Mouse (Mus musculus): Measurements from ENCODE around the gene Rpusd4. TPM values are rescaled to one million over a fixed set of nuclear protein-coding genes. Genes with fewer than 3 reads are reported as not detected.
A peak's percentile ranks its signal among the peaks of the same experiment; 100 is the strongest.

Rpusd4 gene
- polyA plus RNA-seq, 1 experiment from 2014 or later: 8.6 TPM

- no peak for ATAC-seq
- TF ChIP-seq EP300 (IDR thresholded peaks at IDR 0.05; ENCODE audit: low read depth) (no peak), CTCF (IDR thresholded peaks at IDR 0.05; ENCODE audit: low read depth) (no peak)
Observed at GRCm38 (mm10) chr9:35314254-35314653, 46.6 kb downstream of the Rpusd4 start.

DNA sequence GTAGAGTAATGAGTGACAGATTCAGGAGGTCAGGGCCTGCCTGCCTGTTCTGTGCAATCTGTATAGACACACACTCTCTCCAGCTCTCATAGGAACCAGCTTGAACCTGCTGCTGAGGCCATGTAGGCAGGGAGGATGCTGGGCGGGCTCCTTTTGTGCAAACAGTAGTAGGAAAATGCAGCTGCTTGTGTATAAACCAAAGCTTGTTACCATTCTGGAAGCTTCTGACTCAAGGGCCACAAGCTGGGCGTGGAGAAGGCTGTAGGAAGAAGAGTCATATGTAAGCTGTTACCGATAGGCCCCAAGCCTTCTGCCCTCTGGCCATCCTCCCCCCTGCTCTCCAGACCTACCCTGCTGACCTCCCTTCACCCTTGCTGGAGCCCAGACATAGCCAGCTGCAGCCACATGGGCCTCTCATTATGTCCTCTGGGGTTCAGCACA, 49.1 kb downstream of the Rpusd4 start:
- no peak for ATAC-seq
- Histone ChIP-seq H3K4me3 (ENCODE audit: low read depth, low read length) (no peak overlapping the region), H3K4me2 (ENCODE audit: low read depth, low read length) (no peak overlapping the region), H3K9me3 (ENCODE audit: low read length) (no peaks in the 10 kb centered on the region), H3K36me3 (replicated peaks; ENCODE audit: insufficient read depth, low read length) (no peaks in the 10 kb centered on the region), H3K27me3 (ENCODE audit: insufficient read depth, low read length) (no peaks in the 10 kb centered on the region), H3K27ac (ENCODE audit: low read depth) (no peak overlapping the region), H3K4me1 (ENCODE audit: insufficient read depth) (peaks cover 6% of the 10 kb centered on the region; the same call in 1 of the 2 replicates), H3K9ac (replicated peaks) (no peak overlapping the region)
- TF ChIP-seq EP300 (IDR thresholded peaks at IDR 0.05; ENCODE audit: low read depth) (no peak), CTCF (IDR thresholded peaks at IDR 0.05; ENCODE audit: low read depth) (no peak)
- whole genome bisulfite sequencing (ENCODE audit: insufficient replicate concordance): 62% methylated on average over 3 of the region's 3 CpGs
- no peak for DNase-seq

More at GRCm38 (mm10) chr9:35314254-35314653, 46.6 kb downstream of the Rpusd4 start:
- DNase-seq: no peak
- peaks cover 4% of the 10 kb centered on the region; the same call in 1 of the 2 replicates for H3K4me1 ChIP-seq (ENCODE audit: insufficient read depth)
- no peaks in the 10 kb centered on the region for H3K9me3 ChIP-seq (ENCODE audit: low read length)
- no peaks in the 10 kb centered on the region for H3K27me3 ChIP-seq (ENCODE audit: insufficient read depth, low read length)
- no peak overlapping the region for H3K4me3 ChIP-seq (ENCODE audit: low read depth, low read length)
- 71% methylated on average over 1 of the region's 1 CpGs for WGBS (ENCODE audit: insufficient replicate concordance)
- no peak overlapping the region for H3K27ac ChIP-seq (ENCODE audit: low read depth)
- no peaks in the 10 kb centered on the region for H3K36me3 ChIP-seq (replicated peaks; ENCODE audit: insufficient read depth, low read length)
- no peak overlapping the region for H3K4me2 ChIP-seq (ENCODE audit: low read depth, low read length)
- no peak overlapping the region for H3K9ac ChIP-seq (replicated peaks)

DNA sequence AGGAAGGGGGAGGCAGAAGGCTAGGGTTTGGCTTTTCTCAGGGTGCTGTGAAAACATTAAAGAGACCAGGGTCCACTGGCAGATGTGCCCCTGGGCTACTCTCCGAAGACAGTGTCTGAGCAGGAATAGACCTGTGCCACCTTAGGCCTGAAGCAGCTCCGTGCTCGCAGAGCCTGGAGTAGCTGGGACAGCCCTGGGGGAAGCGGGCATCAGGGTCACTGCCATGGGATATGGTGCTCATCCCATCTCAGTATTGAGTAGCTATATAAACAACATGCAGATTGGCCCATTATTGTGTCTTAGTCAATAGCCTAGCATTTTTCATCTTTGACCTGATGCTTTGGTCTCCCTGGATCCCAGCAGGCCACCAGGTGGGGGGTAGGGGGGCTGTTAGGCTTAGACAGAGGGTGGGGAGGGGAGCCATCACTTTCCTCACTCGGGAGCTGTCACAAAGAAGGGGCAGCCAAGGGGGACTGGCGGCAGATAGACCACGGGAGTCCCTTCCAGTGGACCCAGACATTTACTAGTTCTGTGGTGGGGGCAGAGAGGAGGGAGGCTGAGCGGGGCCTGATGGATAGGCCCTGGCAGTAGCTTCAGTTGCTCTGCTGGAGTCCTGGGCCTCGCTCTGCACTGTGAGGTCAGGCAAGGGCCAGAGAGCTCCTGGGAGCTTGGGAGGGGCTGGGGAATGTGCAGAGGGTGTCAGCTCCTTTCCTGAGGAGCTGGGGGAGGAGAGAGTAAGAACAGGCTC, 49.7 kb downstream of the Rpusd4 start:
- 76% methylated on average over 9 of the region's 9 CpGs for WGBS (ENCODE audit: insufficient replicate concordance)
- H3K27me3 ChIP-seq (ENCODE audit: insufficient read depth, low read length): no peaks in the 10 kb centered on the region
- no peak overlapping the region for H3K4me3 ChIP-seq (ENCODE audit: low read depth, low read length)
- TF ChIP-seq CTCF (IDR thresholded peaks at IDR 0.05; ENCODE audit: low read depth) (no peak), EP300 (IDR thresholded peaks at IDR 0.05; ENCODE audit: low read depth) (no peak)
- DNase-seq: no peak
- H3K4me2 ChIP-seq (ENCODE audit: low read depth, low read length): no peak overlapping the region
- H3K36me3 ChIP-seq (replicated peaks; ENCODE audit: insufficient read depth, low read length): no peaks in the 10 kb centered on the region
- no peaks in the 10 kb centered on the region for H3K9me3 ChIP-seq (ENCODE audit: low read length)
- H3K27ac ChIP-seq (ENCODE audit: low read depth): no peak overlapping the region
- no peak for ATAC-seq
- H3K4me1 ChIP-seq (ENCODE audit: insufficient read depth): peaks cover 6% of the 10 kb centered on the region; the same call in 1 of the 2 replicates
- no peak overlapping the region for H3K9ac ChIP-seq (replicated peaks)

DNA sequence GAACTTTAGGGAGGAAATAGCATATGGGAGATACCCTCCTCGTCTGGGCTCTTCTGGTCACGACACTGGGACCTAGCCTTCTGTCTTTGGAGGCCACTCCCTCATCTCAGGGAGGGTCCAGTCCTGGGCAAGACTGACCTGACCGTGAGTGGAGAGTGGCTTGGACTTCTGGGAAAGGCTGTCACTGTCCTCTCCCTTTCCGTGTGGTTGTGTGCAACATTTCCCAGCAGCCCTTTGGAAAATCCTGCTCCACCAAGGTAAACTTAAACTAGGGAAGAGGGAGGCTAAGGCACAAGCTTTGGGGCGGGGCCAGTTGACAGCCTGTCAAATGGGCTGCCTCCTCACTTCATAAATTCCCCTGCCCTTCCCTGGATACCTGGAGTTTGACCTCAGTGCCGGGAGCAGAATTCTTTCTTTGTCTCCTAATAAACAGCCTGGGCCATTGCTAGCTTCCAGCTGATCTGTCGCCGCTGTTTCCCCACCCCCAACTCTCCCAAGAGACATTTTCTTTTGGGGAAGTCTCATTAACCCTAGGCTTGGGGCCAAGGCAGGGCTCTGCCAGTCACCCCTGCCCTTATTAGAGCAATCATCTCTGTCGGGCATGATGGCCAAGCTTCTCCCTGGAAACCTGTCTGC, 51.0 kb downstream of the Rpusd4 start:
- TF ChIP-seq EP300 (IDR thresholded peaks at IDR 0.05; ENCODE audit: low read depth) (no peak), CTCF (IDR thresholded peaks at IDR 0.05; ENCODE audit: low read depth) (no peak)
- H3K4me3 ChIP-seq (ENCODE audit: low read depth, low read length): no peak overlapping the region
- no peaks in the 10 kb centered on the region for H3K9me3 ChIP-seq (ENCODE audit: low read length)
- 28% methylated on average over 9 of the region's 9 CpGs for WGBS (ENCODE audit: insufficient replicate concordance)
- no peaks in the 10 kb centered on the region for H3K36me3 ChIP-seq (replicated peaks; ENCODE audit: insufficient read depth, low read length)
- DNase-seq (peak; percentile 43), ATAC-seq (peak; percentile 88)
- peak overlapping the region; percentile 13; the same call in 1 of the 2 replicates for H3K27ac ChIP-seq (ENCODE audit: low read depth)
- H3K27me3 ChIP-seq (ENCODE audit: insufficient read depth, low read length): no peaks in the 10 kb centered on the region
- H3K9ac ChIP-seq (replicated peaks): no peak overlapping the region
- H3K4me1 ChIP-seq (ENCODE audit: insufficient read depth): peaks cover 6% of the 10 kb centered on the region; the same call in 1 of the 2 replicates
- H3K4me2 ChIP-seq (ENCODE audit: low read depth, low read length): peak overlapping the region; percentile 19; the same call in 1 of the 2 replicates

GRCm38 (mm10) chr9:35320288-35320687, 52.6 kb downstream of the Rpusd4 start:
- WGBS (ENCODE audit: insufficient replicate concordance): 68% methylated on average over 4 of the region's 4 CpGs
- no peaks in the 10 kb centered on the region for H3K27me3 ChIP-seq (ENCODE audit: insufficient read depth, low read length)
- H3K9ac ChIP-seq (replicated peaks): no peak overlapping the region
- no peak overlapping the region for H3K4me2 ChIP-seq (ENCODE audit: low read depth, low read length)
- TF ChIP-seq CTCF (IDR thresholded peaks at IDR 0.05; ENCODE audit: low read depth): no peak
- no peak for TF ChIP-seq EP300 (IDR thresholded peaks at IDR 0.05; ENCODE audit: low read depth)
- no peak for ATAC-seq
- peaks cover 6% of the 10 kb centered on the region; the same call in 1 of the 2 replicates for H3K4me1 ChIP-seq (ENCODE audit: insufficient read depth)
- H3K9me3 ChIP-seq (ENCODE audit: low read length): no peaks in the 10 kb centered on the region
- H3K4me3 ChIP-seq (ENCODE audit: low read depth, low read length): no peak overlapping the region
- no peak for DNase-seq
- no peak overlapping the region for H3K27ac ChIP-seq (ENCODE audit: low read depth)
- H3K36me3 ChIP-seq (replicated peaks; ENCODE audit: insufficient read depth, low read length): no peaks in the 10 kb centered on the region

DNA sequence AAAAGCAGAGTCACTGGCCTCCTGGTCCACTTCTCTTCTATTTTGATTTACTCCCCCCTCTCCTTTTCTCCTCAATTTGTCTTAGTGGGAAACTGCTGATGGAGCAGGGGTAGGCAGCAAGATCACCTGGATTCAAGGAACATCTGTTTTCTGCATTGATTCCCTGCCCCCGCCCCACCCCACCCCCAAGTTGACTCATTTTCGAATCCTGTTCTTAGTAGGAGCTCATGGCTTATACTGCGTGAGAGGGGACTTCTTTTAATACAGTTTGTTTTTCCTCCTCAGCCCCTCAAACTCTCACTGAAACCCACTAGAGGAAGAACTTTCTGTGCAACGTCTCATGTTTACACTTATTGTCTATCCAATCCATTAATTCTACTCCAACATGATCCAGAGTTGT, 56.3 kb downstream of the Rpusd4 start:
- no peak overlapping the region for H3K9ac ChIP-seq (replicated peaks)
- TF ChIP-seq CTCF (IDR thresholded peaks at IDR 0.05; ENCODE audit: low read depth): no peak
- TF ChIP-seq EP300 (IDR thresholded peaks at IDR 0.05; ENCODE audit: low read depth): no peak
- 68% methylated on average over 4 of the region's 4 CpGs for WGBS (ENCODE audit: insufficient replicate concordance)
- DNase-seq (no peak), ATAC-seq (no peak)
- no peak overlapping the region for H3K4me2 ChIP-seq (ENCODE audit: low read depth, low read length)
- H3K27me3 ChIP-seq (ENCODE audit: insufficient read depth, low read length): no peaks in the 10 kb centered on the region
- H3K9me3 ChIP-seq (ENCODE audit: low read length): no peaks in the 10 kb centered on the region
- no peak overlapping the region for H3K4me3 ChIP-seq (ENCODE audit: low read depth, low read length)
- H3K27ac ChIP-seq (ENCODE audit: low read depth): no peak overlapping the region
- H3K4me1 ChIP-seq (ENCODE audit: insufficient read depth): peaks cover 5% of the 10 kb centered on the region; the same call in 1 of the 2 replicates
- H3K36me3 ChIP-seq (replicated peaks; ENCODE audit: insufficient read depth, low read length): no peaks in the 10 kb centered on the region
